Mouse (Mus musculus) midbrain, postnatal 0 days (tissue): Measurements from ENCODE around the gene Gbp2b. TPM values are rescaled to one million over a fixed set of nuclear protein-coding genes. Genes with fewer than 3 reads are reported as not detected.
A peak's percentile ranks its signal among the peaks of the same experiment; 100 is the strongest.

Source experiments
- ATAC-seq: fragments of 200-750 bp; cut with Nextera tagmentation; 2 replicates; pipeline ENCODE4 v1.8.0; 2017; ENCODE audit warnings: moderate number of reproducible peaks, mild to moderate bottlenecking, moderate TSS enrichment, moderate library complexity; ENCODE audit not compliant: low FRiP score
- DNase-seq: peaks from one replicate; pipeline ENCODE4 v3.0.0-alpha.2; 2015; ENCODE audit warnings: low spot score
- H3K27ac ChIP-seq: fragments of 300-500 bp; sonication (generic); 2 replicates; pipeline ENCODE4 v1.5.1; 2014; ENCODE audit warnings: low read depth, mild to moderate bottlenecking, low read length, mixed read lengths
- H3K27me3 ChIP-seq: fragments of 300-500 bp; sonication (generic); 2 replicates; pipeline ENCODE4 v1.6.1; 2014; ENCODE audit warnings: low read length, control low read depth, mixed read lengths; ENCODE audit not compliant: insufficient read depth
- H3K36me3 ChIP-seq: fragments of 300-500 bp; sonication (generic); 2 replicates; pipeline ENCODE4 v1.6.1; 2014; ENCODE audit warnings: low read length, control low read depth, mixed read lengths; ENCODE audit not compliant: insufficient read depth
- H3K4me1 ChIP-seq: fragments of 300-500 bp; sonication (generic); 2 replicates; pipeline ENCODE4 v1.6.1; 2014; ENCODE audit warnings: mild to moderate bottlenecking, control low read depth, antibody characterized with exemption, low read length, mixed read lengths; ENCODE audit not compliant: insufficient read depth
- H3K4me2 ChIP-seq: fragments of 300-500 bp; sonication (generic); 2 replicates; pipeline ENCODE4 v1.6.1; 2014; ENCODE audit warnings: low read depth, mild to moderate bottlenecking, low read length, mixed read lengths; ENCODE audit not compliant: poor library complexity, severe bottlenecking
- H3K4me3 ChIP-seq: fragments of 300-500 bp; sonication (generic); 2 replicates; pipeline ENCODE4 v1.5.1; 2014; ENCODE audit warnings: low read depth, mild to moderate bottlenecking, low read length, moderate library complexity
- H3K9ac ChIP-seq: fragments of 300-500 bp; sonication (generic); replicated peaks from 2 replicates; pipeline ENCODE4 v1.6.1; 2014; ENCODE audit warnings: mild to moderate bottlenecking, low read length, moderate library complexity, mixed read lengths; ENCODE audit not compliant: poor library complexity, severe bottlenecking
- H3K9me3 ChIP-seq: fragments of 300-500 bp; sonication (generic); 2 replicates; pipeline ENCODE4 v1.6.1; 2016; ENCODE audit warnings: low read length, control low read depth
- CTCF ChIP-seq: IDR thresholded peaks from 2 replicates; pipeline ENCODE4 v1.5.1; 2016; ENCODE audit warnings: antibody characterized with exemption, mild to moderate bottlenecking
- WGBS: fragments of 180-500 bp; shearing (Covaris S2); extraction: QIAGEN DNeasy Blood & Tissue Kit; methylation state at CpG from one replicate; pipeline ENCODE4 v1.1.7; 2014; 5-methylcytosine and 5-hydroxymethylcytosine counted together
- polyA plus RNA-seq: library from polyadenylated mRNA; unstranded; fragments of >200 nt; fragmentation: Nextera tagmentation; extraction: Ambion mirVana; gene quantifications from 2 replicates; pipeline ENCODE4 v1.2.1, GENCODE M21; 2015
- total RNA-seq: library from RNA; depleted of rRNA; stranded (reverse); fragments of >200 nt; gene quantifications from 2 replicates; pipeline ENCODE4 v1.2.3, GENCODE M21; 2014

Gene Gbp2b
- total and polyA plus RNA-seq, 2 experiments from 2014 or later, result not detected

- no peak overlapping the region for H3K27ac ChIP-seq
- no peak for TF ChIP-seq CTCF
These were observed 7.0 kb downstream of the Gbp2b start for GRCm38 (mm10) chr3:142601675-142602074.

GRCm38 (mm10) chr3:142618658-142619057, 24.0 kb downstream of the Gbp2b start:
- WGBS, result 78% methylated on average over 3 of the region's 3 CpGs
- no peaks in the 10 kb centered on the region for H3K36me3 ChIP-seq
- ATAC-seq, result no peak
- TF ChIP-seq CTCF, result no peak
- DNase-seq, result no peak
- H3K4me1 ChIP-seq, result no peaks in the 10 kb centered on the region
- no peaks in the 10 kb centered on the region for H3K9me3 ChIP-seq
- no peak overlapping the region for H3K9ac ChIP-seq
- H3K4me2 ChIP-seq, result no peak overlapping the region
- H3K27ac ChIP-seq, result no peak overlapping the region
- no peaks in the 10 kb centered on the region for H3K27me3 ChIP-seq
- no peak overlapping the region for H3K4me3 ChIP-seq

More at GRCm38 (mm10) chr3:142601675-142602074, 7.0 kb downstream of the Gbp2b start:
- Histone ChIP-seq H3K4me1 (no peaks in the 10 kb centered on the region), H3K4me3 (no peak overlapping the region), H3K36me3 (no peaks in the 10 kb centered on the region), H3K9me3 (no peaks in the 10 kb centered on the region), H3K4me2 (no peak overlapping the region), H3K9ac (no peak overlapping the region), H3K27me3 (no peaks in the 10 kb centered on the region)
- DNase-seq (no peak), ATAC-seq (no peak)

GRCm38 (mm10) chr3:142619606-142620005, 25.0 kb downstream of the Gbp2b start:
- Histone ChIP-seq H3K27me3 (no peaks in the 10 kb centered on the region), H3K9ac (no peak overlapping the region), H3K4me2 (no peak overlapping the region), H3K4me3 (no peak overlapping the region), H3K36me3 (no peaks in the 10 kb centered on the region), H3K4me1 (no peaks in the 10 kb centered on the region), H3K27ac (no peak overlapping the region), H3K9me3 (no peaks in the 10 kb centered on the region)
- no peak for DNase-seq
- no peak for ATAC-seq
- TF ChIP-seq CTCF, result no peak
- 19% methylated on average over 1 of the region's 1 CpGs for WGBS

GRCm38 (mm10) chr3:142620111-142620955, 25.7 kb downstream of the Gbp2b start, which contains the start of gene Gbp2:
Gene Gbp2 (plus strand): TSS chr3:142620602.
- H3K4me2 ChIP-seq, result peak within 1 kb of the TSS; percentile 2
- TF ChIP-seq CTCF, result no peak
- no peak for ATAC-seq

GRCm38 (mm10) chr3:142620956-142621562, 26.4 kb downstream of the Gbp2b start:
- ATAC-seq (no peak), DNase-seq (peak; percentile 7)
- Histone ChIP-seq H3K9me3 (no peaks in the 10 kb centered on the region), H3K4me3 (0 out of 2 replicates have a peak overlapping the region, but pooled peaks have one; percentile 2), H3K4me1 (no peaks in the 10 kb centered on the region), H3K36me3 (no peaks in the 10 kb centered on the region), H3K9ac (no peak overlapping the region), H3K4me2 (0 out of 2 replicates have a peak overlapping the region, but pooled peaks have one; percentile 2), H3K27me3 (no peaks in the 10 kb centered on the region), H3K27ac (no peak overlapping the region)
- TF ChIP-seq CTCF, result peak; percentile 57
- 60% methylated on average over 3 of the region's 3 CpGs for WGBS

More at GRCm38 (mm10) chr3:142620111-142620955, 25.7 kb downstream of the Gbp2b start, which contains the start of gene Gbp2:
- Histone ChIP-seq H3K9me3 (no peaks in the 10 kb centered on the region), H3K4me3 (0 out of 2 replicates have a peak within 1 kb of the TSS, but pooled peaks have one; percentile 2), H3K9ac (no peak within 1 kb of the TSS), H3K36me3 (no peaks in the 10 kb centered on the region), H3K4me1 (no peaks in the 10 kb centered on the region), H3K27me3 (no peaks in the 10 kb centered on the region), H3K27ac (no peak within 1 kb of the TSS)
- no peak for DNase-seq
- 75% methylated on average over 4 of the region's 4 CpGs for WGBS

- ATAC-seq (no peak), DNase-seq (no peak)
- Histone ChIP-seq H3K4me1 (no peaks in the 10 kb centered on the region), H3K9ac (no peak overlapping the region), H3K4me3 (no peak overlapping the region), H3K9me3 (no peaks in the 10 kb centered on the region), H3K36me3 (no peaks in the 10 kb centered on the region), H3K27me3 (no peaks in the 10 kb centered on the region), H3K27ac (no peak overlapping the region), H3K4me2 (no peak overlapping the region)
- TF ChIP-seq CTCF, result no peak
- WGBS, result 90% methylated on average over 8 of the region's 8 CpGs
These were observed 35.7 kb downstream of the Gbp2b start for GRCm38 (mm10) chr3:142630385-142630784.
